Mouse (Mus musculus): Measurements from ENCODE around the gene Vmo1.

- no peak for TF ChIP-seq CTCF (IDR thresholded peaks at IDR 0.05)
- no peak for TF ChIP-seq EP300 (IDR thresholded peaks at IDR 0.05)
Measured at GRCm38 (mm10) chr11:70472716-70473115, 41.7 kb downstream of the Vmo1 start.

Data from lung, postnatal 0 days (tissue).